Mouse (Mus musculus): ENCODE results near the gene Fry. TPM values are rescaled to one million over a fixed set of nuclear protein-coding genes. Genes with fewer than 3 reads are reported as not detected.

Gene Fry
- total RNA-seq, 2 experiments from 2014 or later = 164 to 168 TPM

DNA sequence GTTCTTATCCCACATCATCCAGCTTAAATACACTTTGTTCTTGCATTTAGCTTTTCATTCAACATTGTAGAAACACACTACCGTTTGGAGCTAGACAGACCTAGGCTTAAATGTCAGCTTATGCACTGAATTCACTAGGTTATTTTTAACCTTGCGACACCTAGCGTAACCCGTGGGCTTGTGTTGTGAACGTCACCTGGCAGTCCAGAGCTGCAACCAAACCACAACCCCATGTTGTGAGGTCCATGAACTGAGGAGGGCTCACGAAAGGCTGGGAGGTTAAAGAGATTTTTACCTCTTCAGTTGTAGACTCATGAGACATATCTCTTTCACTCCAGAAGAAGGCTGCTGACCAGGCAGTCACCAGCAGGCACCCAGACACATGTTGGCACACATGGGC lies 210.2 kb downstream of the Fry start:
- DNase-seq (ENCODE audit: low spot score in 2 of 2) = no peak

DNA sequence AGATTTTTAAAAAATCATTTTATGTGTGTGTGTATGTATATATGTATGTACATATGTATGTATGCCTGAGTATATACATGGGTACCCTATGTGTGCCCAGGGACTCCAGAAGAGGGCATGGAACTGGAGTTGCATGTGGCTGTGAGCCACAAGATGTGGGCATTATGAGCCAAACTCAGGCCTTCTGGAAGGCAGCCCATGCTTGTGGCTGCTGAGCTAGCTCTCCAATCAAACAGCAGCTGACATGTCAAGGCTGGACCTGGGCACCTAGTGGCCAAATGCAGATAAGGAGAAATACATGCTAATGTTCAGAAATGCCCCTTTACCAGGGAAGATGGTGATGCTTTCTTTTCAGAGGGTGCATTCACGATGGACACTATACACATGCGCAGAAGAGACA lies 213.4 kb downstream of the Fry start:
- DNase-seq (ENCODE audit: low spot score in 2 of 2) = no peak

DNA sequence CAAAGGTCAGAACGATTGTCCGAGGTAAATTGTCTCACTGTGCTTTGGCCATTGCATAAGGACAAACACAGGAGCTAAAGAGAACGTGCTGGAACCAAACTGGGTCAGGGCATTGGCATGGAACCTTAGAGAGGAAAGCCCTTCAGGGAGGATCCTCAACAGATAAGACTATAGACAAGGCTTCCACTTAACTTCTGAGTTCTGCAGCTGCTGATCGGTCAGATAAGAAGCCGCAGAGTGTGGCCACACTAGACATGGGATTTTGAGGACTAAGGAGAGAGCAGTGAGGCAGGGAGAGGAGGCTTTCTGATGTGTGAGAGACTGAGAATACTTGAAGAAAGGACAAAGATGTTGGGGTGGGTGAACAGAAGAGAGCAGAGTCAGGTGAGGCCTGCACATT lies 214.4 kb downstream of the Fry start:
- DNase-seq (ENCODE audit: low spot score in 2 of 2) = no peak

DNA sequence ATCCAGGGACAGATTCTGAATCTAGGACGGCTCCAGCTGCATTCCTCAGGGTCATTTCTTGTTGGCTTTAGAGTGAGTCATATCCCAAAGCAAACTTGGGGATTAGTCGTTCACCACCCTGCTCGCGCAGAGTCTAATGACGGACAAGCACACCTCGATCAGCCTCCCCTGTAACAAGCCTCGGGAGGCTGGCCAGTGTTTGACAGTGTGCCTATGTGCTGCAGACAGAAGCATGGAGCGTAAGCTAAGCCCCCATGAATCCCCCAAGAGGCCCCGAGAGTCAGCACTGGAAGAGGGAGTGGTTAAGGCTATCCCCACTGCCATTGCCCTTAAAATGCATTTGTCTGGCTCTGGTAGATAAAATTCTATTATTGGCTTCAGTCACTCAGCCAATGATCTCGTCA lies 214.9 kb downstream of the Fry start:
- DNase-seq (ENCODE audit: low spot score in 2 of 2) = no peak

DNA sequence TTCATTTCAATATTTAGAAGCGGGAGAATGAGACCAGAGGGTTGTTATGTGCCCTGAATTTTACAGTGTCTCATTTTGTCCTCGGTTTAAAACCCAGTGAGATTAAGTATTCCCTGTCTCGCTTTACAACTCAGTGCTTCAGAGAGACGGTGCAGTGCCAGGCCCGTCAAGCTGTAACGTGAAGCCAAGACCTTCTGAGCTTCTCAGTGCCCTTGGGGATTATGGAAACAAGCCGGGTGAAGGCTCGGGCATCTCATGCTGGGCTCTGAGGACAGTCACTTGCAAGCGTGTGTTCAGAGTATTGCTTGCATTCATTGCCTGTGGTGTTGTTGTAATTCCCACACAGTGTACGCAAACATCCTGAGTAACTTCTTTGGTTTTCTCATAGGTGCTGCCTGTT lies 218.0 kb downstream of the Fry start:
- DNase-seq (ENCODE audit: low spot score in 2 of 2) = no peak

DNA sequence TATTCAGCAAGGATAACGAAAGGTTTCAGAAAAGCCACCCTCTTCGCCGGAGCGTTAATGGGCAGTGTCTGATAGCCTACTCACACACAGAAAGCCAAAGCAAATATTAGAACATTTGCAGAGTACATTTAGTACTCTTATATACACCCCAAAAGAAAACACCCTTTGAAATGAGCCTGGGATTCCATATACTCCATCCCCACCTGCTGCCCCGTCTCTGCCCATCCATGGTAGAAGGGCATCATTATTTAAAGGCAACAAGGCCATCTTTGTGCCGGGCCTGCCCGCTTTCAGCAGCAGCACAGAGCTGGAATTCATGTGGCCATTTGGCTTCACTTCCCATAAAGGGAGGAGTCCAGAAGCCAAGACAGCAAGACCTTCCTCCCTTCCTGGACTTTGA lies 219.3 kb downstream of the Fry start:
- no peak for DNase-seq (ENCODE audit: low spot score in 2 of 2)

DNA sequence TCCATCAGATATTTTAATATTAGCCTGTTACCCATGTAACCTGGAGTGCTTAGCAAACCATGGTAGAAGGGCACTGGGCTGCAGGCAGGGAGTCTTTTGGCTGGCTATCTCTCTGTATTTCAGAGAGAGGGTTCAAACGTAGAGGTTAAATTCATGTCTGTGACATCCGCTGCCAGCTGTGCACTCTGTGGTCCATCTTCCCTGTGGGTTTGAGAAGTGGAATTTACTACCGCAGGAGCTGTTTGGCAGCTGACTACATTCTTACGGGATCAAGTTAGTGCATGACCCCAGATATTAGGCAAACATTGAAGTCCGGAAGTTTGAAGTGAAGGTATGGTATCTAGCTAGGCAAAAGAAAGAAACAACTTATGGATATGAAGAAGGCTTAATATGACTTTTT lies 222.5 kb downstream of the Fry start:
- no peak for DNase-seq (ENCODE audit: low spot score in 2 of 2)

DNA sequence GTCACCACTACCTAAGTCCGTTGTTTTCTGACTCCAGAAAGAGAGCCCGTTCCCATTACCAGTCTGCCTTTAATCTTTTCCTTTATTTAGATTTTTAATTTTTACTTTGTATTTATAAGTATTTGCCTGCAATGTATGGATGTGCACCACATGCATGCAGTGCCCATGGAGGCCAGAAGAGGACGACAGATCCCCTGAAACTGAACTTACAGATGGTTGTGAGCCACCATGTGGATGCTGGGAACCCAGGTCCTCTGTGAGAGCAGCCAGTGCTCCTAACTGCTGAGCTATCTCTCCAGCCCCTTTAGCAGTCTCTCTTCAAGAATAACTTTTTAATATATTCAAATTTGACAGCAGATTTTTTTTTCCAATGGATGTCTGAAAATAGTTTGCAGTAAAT lies 223.7 kb downstream of the Fry start:
- no peak for DNase-seq (ENCODE audit: low spot score in 2 of 2)

DNA sequence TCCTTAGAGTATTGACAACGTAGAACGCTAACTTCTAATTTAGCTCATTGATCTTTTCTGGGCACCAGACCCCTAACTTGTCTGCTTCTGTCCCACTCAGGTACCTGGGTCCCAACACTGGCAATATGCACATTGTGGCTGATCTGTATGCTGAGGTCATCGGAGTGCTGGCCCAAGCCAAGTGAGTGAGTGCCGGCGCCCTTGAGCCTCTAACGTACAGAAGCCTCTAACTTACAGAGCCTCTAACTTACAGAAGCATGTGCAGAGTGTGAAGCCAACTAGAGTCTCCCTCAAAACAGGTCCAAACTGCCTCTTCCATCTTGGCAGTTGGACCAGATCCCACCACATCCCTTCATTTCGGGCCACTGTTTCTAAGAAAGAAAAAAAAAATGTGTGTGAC lies 227.5 kb downstream of the Fry start:
- DNase-seq (ENCODE audit: low spot score in 2 of 2) = no peak

DNA sequence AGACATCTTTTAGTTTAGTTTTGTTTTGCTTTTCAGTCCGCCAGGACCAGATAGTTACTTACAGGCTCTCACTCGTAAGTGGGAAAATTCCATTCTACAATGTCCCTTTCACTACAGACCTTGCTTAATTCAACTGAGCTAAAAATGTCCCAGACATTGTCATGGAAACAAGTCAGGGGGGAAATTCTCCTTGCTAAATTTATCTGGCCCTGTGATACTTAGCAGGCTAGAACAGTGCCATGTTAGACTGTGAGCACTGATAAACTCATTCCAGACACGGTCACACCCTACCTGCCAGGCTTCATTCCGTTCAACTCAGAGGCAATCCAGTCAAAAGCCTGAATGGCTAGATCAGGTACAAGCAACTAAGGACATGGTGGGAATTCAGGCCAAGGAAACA lies 227.9 kb downstream of the Fry start:
- DNase-seq (ENCODE audit: low spot score in 2 of 2) = peak in 1 of 2 experiments; percentile 28

DNA sequence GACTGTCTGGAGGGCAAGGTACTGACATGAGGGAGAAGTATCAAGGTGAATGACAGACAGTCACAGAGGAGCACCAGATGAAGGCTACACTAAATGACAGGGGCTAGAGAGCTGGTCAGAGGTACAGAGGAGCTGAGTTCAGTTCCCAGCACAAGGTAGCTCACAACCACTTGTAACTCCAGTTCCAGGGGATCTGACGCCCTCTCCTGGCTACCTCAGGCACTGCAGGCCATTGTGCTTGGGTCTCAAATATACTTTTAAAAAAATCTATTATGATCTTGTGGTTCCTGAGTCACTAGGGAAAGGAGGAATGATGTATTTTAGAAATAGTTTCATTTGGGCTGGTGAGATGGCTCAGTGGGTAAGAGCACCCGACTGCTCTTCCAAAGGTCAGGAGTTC lies 229.4 kb downstream of the Fry start:
- DNase-seq (ENCODE audit: low spot score in 2 of 2) = no peak

DNA sequence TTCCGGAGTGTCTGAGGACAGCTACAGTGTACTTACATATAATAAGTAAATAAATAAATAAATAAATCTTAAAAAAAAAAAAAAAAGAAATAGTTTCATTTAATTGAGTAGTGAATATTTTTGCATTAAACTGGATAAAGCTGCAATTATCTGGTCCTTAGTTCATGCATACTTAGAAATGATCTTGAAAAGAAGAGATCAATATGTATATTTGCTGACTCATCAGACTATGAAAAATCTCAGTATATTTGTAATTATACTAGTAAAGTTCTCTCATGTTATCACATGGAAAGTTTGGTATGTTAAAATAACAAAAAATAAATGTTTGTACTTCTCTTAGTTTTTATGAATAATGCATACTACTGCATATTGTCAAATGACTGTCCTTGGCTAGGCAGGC lies 229.9 kb downstream of the Fry start:
- no peak for DNase-seq (ENCODE audit: low spot score in 2 of 2)

DNA sequence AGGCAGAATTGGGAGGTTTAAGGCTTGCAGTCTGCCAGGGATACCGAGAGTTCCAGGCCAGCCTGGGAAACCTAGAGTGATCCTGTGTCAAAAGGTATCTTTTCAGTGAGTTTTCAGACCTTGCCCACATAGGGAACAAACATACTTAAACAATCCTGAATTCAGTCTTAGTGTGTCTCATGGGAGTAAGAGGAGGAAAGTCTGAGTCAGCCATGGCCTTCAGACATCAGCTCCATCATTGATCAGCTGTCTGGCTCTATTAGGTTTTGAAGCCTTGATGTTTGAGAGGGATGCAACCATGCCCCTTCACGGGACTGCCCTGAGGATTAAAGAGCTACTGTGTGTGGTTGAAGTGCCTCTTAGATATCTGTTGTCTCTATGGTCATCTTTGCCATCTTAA lies 232.7 kb downstream of the Fry start:
- DNase-seq (ENCODE audit: low spot score in 2 of 2) = no peak

DNA sequence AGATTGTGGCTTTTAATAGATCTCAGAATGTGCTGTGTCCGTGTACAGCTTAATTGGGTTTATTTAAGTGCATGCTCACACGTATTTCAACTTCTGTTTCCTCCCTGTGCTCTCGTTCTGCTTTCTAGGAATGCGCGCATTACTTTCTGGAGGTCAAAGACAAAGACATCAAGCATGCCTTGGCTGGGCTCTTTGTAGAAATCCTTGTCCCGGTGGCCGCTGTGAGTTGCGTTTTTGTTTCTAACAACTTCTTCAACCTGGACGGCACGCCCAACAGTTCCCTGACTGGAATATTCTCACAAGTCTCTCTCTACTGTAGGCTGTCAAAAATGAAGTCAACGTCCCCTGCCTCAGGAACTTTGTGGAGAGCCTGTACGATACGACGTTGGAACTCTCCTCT lies 240.2 kb downstream of the Fry start:
- DNase-seq (ENCODE audit: low spot score in 2 of 2) = no peak

DNA sequence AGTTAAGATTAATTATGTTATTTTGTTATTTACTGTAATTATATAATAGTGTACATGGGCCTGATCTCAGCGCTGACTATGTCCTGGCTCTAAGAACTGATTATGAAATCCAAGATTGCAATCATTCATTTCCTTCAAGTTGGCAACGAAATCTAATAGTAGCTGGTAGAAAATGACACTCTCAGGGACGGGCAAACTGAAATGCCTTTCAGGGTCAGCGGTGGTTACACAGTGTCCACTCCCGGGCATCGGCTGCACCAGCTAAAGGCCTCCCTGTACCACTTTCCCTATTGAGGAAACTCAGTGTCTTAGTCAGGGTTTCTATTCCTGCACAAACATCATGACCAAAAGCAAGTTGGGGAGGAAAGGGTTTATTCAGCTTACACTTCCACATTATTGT lies 243.8 kb downstream of the Fry start:
- DNase-seq (ENCODE audit: low spot score in 2 of 2) = no peak

DNA sequence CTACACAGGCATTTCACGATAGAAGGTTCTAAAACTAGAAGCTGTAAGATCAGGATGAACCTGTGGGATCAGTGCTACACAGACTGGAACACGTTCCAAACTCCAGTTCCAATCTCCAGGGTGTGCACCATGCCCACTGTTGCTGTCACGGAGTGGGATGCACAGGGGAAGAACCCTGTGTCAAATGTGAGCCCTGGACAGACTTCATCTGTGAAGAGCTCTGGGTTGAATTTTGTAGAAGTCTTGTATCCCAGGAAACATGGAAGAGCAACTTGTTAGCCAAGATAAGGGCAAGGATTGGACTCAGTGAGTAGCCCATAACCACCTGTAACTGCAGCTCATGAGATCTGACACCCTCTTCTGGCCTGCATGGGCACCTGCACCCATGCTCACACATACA lies 246.2 kb downstream of the Fry start:
- DNase-seq (ENCODE audit: low spot score in 2 of 2) = no peak

DNA sequence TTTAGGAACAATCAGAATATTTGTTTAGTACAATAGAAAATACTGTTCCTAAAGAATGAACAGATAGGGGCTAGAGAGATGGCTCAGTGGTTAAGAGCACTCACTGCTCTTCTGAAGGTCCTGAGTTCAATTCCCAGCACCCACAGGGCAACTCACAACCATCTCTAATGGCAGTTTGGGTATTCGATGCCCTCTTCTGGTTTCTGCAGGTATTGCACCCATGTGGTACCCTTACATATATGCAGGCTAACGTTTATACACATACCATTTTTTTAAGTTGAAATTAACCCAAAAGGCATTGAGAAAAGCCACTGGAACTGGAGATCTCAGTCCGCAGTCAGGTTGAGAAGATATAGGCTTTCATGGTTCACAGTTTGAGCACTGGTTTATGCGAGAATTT lies 248.6 kb downstream of the Fry start:
- DNase-seq (ENCODE audit: low spot score in 2 of 2) = no peak

DNA sequence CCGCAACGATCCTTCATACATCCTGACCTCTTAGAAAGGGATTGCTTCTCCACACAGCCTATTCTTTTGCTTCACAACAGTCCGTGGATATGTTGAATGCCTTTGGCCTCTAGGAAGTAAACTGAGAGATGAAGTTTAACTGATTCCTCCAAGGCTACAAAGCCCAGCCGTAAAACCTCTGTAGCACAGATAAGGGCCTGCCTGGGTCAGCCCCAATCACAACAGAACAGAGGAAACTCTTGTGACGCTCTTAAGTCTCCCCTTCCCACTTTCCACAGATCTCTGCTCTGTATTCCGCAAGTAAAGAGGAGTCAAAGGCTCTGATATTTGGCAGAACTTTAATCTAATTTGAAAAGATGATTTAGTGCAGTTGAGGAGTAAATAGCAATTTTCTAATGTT lies 251.8 kb downstream of the Fry start:
- DNase-seq (ENCODE audit: low spot score in 2 of 2) = no peak

DNA sequence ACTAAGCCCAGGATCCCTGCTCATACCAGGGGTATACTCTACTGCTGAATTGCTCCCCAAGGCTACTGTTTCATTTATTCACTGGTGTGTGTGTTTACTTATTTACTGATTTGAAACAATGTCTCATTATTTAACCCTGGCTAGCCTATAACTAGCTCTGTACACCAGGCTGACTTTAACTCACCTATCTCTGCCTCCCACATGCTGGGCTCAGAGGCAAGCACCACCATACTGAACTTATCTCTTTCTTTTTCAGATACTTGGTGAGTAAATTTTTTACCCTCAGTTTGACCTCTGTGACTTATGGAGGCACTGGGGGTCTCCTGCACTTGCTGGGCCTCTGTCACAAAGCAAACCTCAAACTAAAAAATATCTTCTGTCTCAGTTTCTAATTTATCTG lies 252.4 kb downstream of the Fry start:
- no peak for DNase-seq (ENCODE audit: low spot score in 2 of 2)

DNA sequence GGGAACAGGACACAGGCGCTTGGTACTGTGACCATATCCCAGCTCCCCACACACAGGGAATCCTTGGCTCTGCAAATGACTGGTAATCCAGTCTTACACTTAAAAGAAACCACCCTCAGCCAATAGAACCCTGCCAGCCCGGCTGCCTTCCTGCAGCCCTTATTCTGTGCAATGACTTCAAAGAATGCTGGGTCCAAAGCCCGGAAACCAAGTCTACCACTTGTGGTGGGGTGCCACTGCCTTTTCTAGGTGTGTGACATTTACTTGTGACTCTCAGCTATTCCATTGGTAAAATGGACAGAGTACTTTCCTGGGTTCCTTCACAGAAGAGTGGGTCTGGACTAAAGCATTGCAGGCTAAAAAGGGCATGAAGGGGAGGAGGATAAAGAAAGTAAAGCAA lies 254.5 kb downstream of the Fry start:
- no peak for DNase-seq (ENCODE audit: low spot score in 2 of 2)

DNA sequence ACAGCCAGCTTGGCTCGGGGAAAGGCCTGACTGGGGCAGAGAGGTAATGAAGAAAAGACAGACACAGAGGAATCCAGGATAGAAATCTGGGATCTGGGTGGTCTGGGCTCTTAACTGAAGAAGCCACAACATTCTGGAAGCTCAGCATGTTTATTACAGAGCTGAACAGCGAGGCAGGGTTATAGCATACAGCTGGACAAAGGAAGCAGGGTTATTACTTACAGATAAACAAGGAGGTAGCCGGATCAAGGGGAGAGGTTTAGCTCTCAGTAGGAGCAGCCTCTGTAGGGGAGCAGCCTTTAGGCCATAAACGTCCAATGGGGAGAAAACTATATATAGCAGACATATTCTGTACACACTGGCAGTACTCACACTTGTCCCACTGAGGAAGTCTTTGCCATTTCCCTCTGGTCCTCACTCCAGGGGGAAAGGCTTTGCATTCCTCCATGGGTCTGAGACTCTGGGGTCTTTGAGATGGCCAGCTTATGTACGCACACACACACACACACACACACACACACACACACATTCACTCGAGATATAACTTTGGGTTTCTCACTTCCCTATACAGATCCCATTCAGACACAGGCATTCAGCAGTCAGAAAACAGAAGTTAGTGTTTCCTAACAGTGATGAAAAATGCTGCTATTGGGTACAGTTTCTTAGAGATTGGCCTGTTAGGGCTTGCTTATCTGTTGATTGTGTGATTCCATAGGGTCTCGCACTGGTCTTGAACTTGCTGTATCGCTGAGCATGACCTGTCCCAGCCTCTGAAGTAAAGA lies 256.5 kb downstream of the Fry start:
- no peak for DNase-seq (ENCODE audit: low spot score in 2 of 2)

DNA sequence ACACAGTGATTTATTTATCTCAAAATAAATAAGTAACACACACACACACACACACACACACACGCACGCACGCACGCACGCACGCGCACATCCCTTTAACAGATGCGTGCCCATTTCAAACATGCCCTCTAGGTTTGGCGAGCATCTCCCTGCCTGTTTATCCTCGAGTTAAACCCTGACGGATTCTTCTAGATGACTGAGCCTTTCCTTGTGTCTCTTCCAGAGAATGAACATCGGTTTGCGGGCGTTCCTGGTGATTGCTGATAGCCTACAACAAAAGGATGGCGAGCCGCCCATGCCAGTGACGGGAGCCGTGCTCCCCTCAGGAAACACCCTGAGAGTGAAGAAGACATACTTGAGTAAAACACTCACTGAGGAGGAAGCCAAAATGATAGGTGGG lies 260.1 kb downstream of the Fry start:
- no peak for DNase-seq (ENCODE audit: low spot score in 2 of 2)

DNA sequence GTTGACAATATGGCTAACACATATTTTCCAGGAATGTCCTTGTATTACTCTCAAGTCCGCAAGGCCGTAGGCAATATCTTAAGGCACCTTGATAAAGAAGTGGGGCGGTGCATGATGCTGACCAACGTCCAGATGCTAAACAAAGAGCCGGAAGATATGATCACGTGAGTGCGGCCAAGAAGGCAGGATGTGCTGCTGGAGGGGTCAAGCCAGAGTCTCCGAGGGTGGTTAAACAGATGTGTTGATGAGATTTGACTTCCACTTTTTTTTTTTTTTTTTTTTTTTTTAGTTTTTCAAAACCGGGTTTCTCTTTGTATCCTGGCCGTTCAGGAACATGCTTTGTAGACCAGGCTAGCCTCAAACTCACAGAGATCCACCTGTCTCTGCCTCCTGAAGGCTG lies 262.3 kb downstream of the Fry start:
- DNase-seq (ENCODE audit: low spot score in 2 of 2) = no peak

DNA sequence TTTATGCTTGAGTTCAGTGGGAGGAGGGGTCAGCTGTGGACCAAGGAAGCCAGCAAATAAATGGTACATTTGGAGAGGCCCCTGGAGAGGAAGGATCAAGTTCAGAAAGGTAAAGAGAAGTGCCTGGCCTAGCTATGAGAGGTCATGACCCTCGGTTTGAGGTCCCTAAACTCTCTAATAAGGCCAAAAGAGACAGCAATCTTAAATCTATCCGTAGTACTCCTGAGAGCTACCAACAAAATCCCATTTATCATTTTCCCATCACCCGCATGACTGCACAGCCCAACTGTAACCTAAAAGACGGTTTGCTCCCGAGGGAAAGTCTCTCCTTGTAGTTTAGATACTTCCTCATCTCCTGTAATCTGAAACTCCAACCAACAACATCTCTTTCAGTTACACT lies 264.0 kb downstream of the Fry start:
- no peak for DNase-seq (ENCODE audit: low spot score in 2 of 2)

Measured in left cerebral cortex, adult 18-20 months (tissue).